Mouse (Mus musculus) G1E (cell line): ENCODE data around the gene Ndufa4l2.

Source experiments
- CTCF ChIP-seq: IDR thresholded peaks from 2 replicates; pipeline ENCODE4 v1.5.1; 2012; ENCODE audit warnings: low read depth, low read length, inconsistent platforms, mixed read lengths
- GATA1 ChIP-seq: IDR thresholded peaks from 2 replicates; pipeline ENCODE4 v1.6.1; 2012; ENCODE audit warnings: borderline replicate concordance, low read length, inconsistent platforms, mixed read lengths

DNA sequence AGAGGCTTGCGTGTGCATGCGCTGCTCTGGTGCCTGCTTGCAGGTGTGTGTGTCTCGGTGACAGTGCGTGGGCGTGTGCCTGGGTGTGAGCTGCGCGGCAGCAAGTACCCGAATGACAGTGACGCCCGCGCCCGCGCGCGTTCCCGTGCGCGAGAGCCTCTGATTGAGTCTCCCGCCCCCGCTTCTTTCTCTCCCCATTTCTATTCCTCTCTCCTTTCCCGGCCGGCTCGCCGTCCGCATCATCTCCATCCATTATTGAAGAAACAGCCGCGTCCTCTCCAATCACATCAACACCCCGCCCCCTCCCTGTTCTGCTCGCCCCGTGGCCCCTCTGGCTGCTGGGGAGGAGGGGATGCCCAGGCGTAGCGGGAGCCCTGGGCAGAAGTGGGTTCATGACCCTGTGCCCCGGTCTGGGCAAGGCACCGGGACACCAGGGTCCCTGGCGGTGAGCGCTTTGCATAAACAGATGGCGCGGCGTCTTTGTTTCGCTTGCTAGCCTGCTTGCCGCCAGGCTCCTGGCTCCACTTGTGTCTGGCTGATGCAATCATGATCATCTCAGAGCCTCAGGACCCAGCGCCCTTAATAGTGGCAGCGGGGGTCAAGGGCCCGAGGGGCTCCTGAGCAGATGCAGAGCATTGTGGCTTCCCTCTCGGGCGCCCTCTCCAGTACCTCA, 3.0 kb upstream of the Ndufa4l2 start:
- no peak for TF ChIP-seq CTCF
- no peak for TF ChIP-seq GATA1
